Mouse (Mus musculus): ENCODE results near the gene Ndufb4. TPM values are rescaled to one million over a fixed set of nuclear protein-coding genes. Genes with fewer than 3 reads are reported as not detected.

Ndufb4 gene
- polyA plus RNA-seq, 1 experiment from 2014 or later, result 58.1 TPM

DNA sequence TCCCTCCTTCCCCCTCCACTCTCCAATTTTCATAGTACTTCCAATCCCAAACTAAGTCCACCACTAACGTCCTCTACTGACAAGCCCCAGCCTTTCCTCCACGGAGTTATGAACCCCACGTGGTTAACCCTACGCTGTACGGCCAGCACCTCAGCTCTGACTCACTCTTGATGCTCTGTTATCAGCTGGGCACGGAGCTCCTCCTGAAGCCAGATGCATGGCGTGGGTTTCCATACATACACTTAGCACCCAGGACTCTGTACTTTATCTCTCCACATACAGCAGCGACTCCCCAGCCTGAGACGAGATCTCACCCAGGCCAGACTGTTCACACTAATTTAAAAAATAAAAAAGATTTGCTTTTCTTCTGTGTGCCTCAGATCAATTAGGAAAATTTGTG lies 19.7 kb downstream of the Ndufb4 start:
- Histone ChIP-seq H3K36me3 (ENCODE audit: control insufficient read depth, insufficient read depth, low read length) (no peaks in the 10 kb centered on the region), H3K4me2 (replicated peaks; ENCODE audit: low read depth, low read length) (no peak overlapping the region), H3K27ac (ENCODE audit: low read depth, low read length) (no peak overlapping the region), H3K27me3 (ENCODE audit: control insufficient read depth, insufficient read depth, low read length) (no peaks in the 10 kb centered on the region), H3K4me3 (ENCODE audit: low read length) (no peak overlapping the region), H3K4me1 (ENCODE audit: control insufficient read depth, insufficient read depth, low read length) (no peaks in the 10 kb centered on the region), H3K9me3 (ENCODE audit: control insufficient read depth, low read length) (no peaks in the 10 kb centered on the region), H3K9ac (ENCODE audit: low read depth, low read length) (no peak overlapping the region)
- no peak for ATAC-seq (ENCODE audit: low FRiP score, low TSS enrichment)
- WGBS, result 69% methylated on average over 9 of the region's 9 CpGs

- Histone ChIP-seq H3K9ac (ENCODE audit: low read depth, low read length) (no peak overlapping the region), H3K4me2 (replicated peaks; ENCODE audit: low read depth, low read length) (no peak overlapping the region), H3K27ac (ENCODE audit: low read depth, low read length) (no peak overlapping the region), H3K4me3 (ENCODE audit: low read length) (no peak overlapping the region), H3K9me3 (ENCODE audit: control insufficient read depth, low read length) (no peaks in the 10 kb centered on the region), H3K27me3 (ENCODE audit: control insufficient read depth, insufficient read depth, low read length) (no peaks in the 10 kb centered on the region), H3K4me1 (ENCODE audit: control insufficient read depth, insufficient read depth, low read length) (no peaks in the 10 kb centered on the region), H3K36me3 (ENCODE audit: control insufficient read depth, insufficient read depth, low read length) (no peaks in the 10 kb centered on the region)
- no peak for ATAC-seq (ENCODE audit: low FRiP score, low TSS enrichment)
- WGBS, result 87% methylated on average over 7 of the region's 7 CpGs
Observed at GRCm38 (mm10) chr16:37629011-37629410, 25.2 kb downstream of the Ndufb4 start.

- no peak for ATAC-seq (ENCODE audit: low FRiP score, low TSS enrichment)
- H3K27ac ChIP-seq (ENCODE audit: low read depth, low read length), result no peak overlapping the region
- H3K4me1 ChIP-seq (ENCODE audit: control insufficient read depth, insufficient read depth, low read length), result no peaks in the 10 kb centered on the region
- H3K27me3 ChIP-seq (ENCODE audit: control insufficient read depth, insufficient read depth, low read length), result no peaks in the 10 kb centered on the region
- 63% methylated on average over 9 of the region's 9 CpGs for WGBS
- no peaks in the 10 kb centered on the region for H3K9me3 ChIP-seq (ENCODE audit: control insufficient read depth, low read length)
- H3K36me3 ChIP-seq (ENCODE audit: control insufficient read depth, insufficient read depth, low read length), result no peaks in the 10 kb centered on the region
- H3K9ac ChIP-seq (ENCODE audit: low read depth, low read length), result no peak overlapping the region
- no peak overlapping the region for H3K4me3 ChIP-seq (ENCODE audit: low read length)
- no peak overlapping the region for H3K4me2 ChIP-seq (replicated peaks; ENCODE audit: low read depth, low read length)
Observed at GRCm38 (mm10) chr16:37628336-37628735, 25.9 kb downstream of the Ndufb4 start.

GRCm38 (mm10) chr16:37626388-37626949 lies 27.8 kb downstream of the Ndufb4 start:
- H3K9ac ChIP-seq (ENCODE audit: low read depth, low read length), result no peak overlapping the region
- no peak overlapping the region for H3K4me3 ChIP-seq (ENCODE audit: low read length)
- no peaks in the 10 kb centered on the region for H3K36me3 ChIP-seq (ENCODE audit: control insufficient read depth, insufficient read depth, low read length)
- H3K9me3 ChIP-seq (ENCODE audit: control insufficient read depth, low read length), result no peaks in the 10 kb centered on the region
- ATAC-seq (ENCODE audit: low FRiP score, low TSS enrichment), result no peak
- H3K4me2 ChIP-seq (replicated peaks; ENCODE audit: low read depth, low read length), result no peak overlapping the region
- no peaks in the 10 kb centered on the region for H3K4me1 ChIP-seq (ENCODE audit: control insufficient read depth, insufficient read depth, low read length)
- no peak overlapping the region for H3K27ac ChIP-seq (ENCODE audit: low read depth, low read length)
- 46% methylated on average over 4 of the region's 4 CpGs for WGBS
- no peaks in the 10 kb centered on the region for H3K27me3 ChIP-seq (ENCODE audit: control insufficient read depth, insufficient read depth, low read length)

GRCm38 (mm10) chr16:37622919-37623318 lies 31.3 kb downstream of the Ndufb4 start:
- Histone ChIP-seq H3K9ac (ENCODE audit: low read depth, low read length) (no peak overlapping the region), H3K4me3 (ENCODE audit: low read length) (no peak overlapping the region), H3K9me3 (ENCODE audit: control insufficient read depth, low read length) (no peaks in the 10 kb centered on the region), H3K4me2 (replicated peaks; ENCODE audit: low read depth, low read length) (no peak overlapping the region), H3K27ac (ENCODE audit: low read depth, low read length) (no peak overlapping the region), H3K36me3 (ENCODE audit: control insufficient read depth, insufficient read depth, low read length) (no peaks in the 10 kb centered on the region), H3K27me3 (ENCODE audit: control insufficient read depth, insufficient read depth, low read length) (no peaks in the 10 kb centered on the region), H3K4me1 (ENCODE audit: control insufficient read depth, insufficient read depth, low read length) (no peaks in the 10 kb centered on the region)
- WGBS, result 72% methylated on average over 5 of the region's 5 CpGs
- ATAC-seq (ENCODE audit: low FRiP score, low TSS enrichment), result no peak

DNA sequence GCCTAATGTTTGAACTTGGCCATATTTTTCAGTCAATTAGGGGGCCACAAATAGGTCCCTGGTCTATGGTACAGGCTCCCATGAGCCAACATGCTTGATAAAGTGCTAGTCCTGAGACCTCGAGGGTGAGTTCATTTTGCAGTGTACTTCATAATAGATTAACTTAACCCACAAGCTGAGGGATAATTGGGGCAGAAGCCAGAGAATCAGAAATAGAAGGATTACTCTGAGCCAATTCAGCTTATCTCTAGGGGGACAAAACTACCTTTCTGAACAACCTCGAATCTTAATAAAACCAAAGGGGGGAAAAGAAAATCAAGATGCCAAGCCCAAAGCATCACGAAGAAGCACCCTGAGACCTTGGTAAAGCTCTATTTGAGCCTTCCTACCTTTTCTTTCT lies 31.9 kb downstream of the Ndufb4 start:
- H3K27me3 ChIP-seq (ENCODE audit: control insufficient read depth, insufficient read depth, low read length), result no peaks in the 10 kb centered on the region

GRCm38 (mm10) chr16:37617695-37618094 lies 36.6 kb downstream of the Ndufb4 start:
- WGBS, result 22% methylated on average over 3 of the region's 3 CpGs
- H3K4me1 ChIP-seq (ENCODE audit: control insufficient read depth, insufficient read depth, low read length), result peaks cover 4% of the 10 kb centered on the region; the same call in 1 of the 2 replicates
- no peaks in the 10 kb centered on the region for H3K9me3 ChIP-seq (ENCODE audit: control insufficient read depth, low read length)
- no peaks in the 10 kb centered on the region for H3K36me3 ChIP-seq (ENCODE audit: control insufficient read depth, insufficient read depth, low read length)
- H3K27ac ChIP-seq (ENCODE audit: low read depth, low read length), result no peak overlapping the region
- no peak for ATAC-seq (ENCODE audit: low FRiP score, low TSS enrichment)
- no peak overlapping the region for H3K4me2 ChIP-seq (replicated peaks; ENCODE audit: low read depth, low read length)
- no peak overlapping the region for H3K9ac ChIP-seq (ENCODE audit: low read depth, low read length)
- H3K27me3 ChIP-seq (ENCODE audit: control insufficient read depth, insufficient read depth, low read length), result no peaks in the 10 kb centered on the region
- no peak overlapping the region for H3K4me3 ChIP-seq (ENCODE audit: low read length)

More for the DNA sequence above, 31.9 kb downstream of the Ndufb4 start:
- H3K9ac ChIP-seq (ENCODE audit: low read depth, low read length), result no peak overlapping the region
- H3K4me3 ChIP-seq (ENCODE audit: low read length), result no peak overlapping the region
- ATAC-seq (ENCODE audit: low FRiP score, low TSS enrichment), result no peak
- no peaks in the 10 kb centered on the region for H3K9me3 ChIP-seq (ENCODE audit: control insufficient read depth, low read length)
- WGBS, result 83% methylated on average over 3 of the region's 3 CpGs
- peaks cover 4% of the 10 kb centered on the region; the same call in 1 of the 2 replicates for H3K4me1 ChIP-seq (ENCODE audit: control insufficient read depth, insufficient read depth, low read length)
- H3K36me3 ChIP-seq (ENCODE audit: control insufficient read depth, insufficient read depth, low read length), result no peaks in the 10 kb centered on the region
- no peak overlapping the region for H3K27ac ChIP-seq (ENCODE audit: low read depth, low read length)
- H3K4me2 ChIP-seq (replicated peaks; ENCODE audit: low read depth, low read length), result no peak overlapping the region

- 68% methylated on average over 8 of the region's 8 CpGs for WGBS
- H3K9ac ChIP-seq (ENCODE audit: low read depth, low read length), result no peak overlapping the region
- H3K4me3 ChIP-seq (ENCODE audit: low read length), result no peak overlapping the region
- no peaks in the 10 kb centered on the region for H3K36me3 ChIP-seq (ENCODE audit: control insufficient read depth, insufficient read depth, low read length)
- H3K9me3 ChIP-seq (ENCODE audit: control insufficient read depth, low read length), result no peaks in the 10 kb centered on the region
- no peak overlapping the region for H3K4me2 ChIP-seq (replicated peaks; ENCODE audit: low read depth, low read length)
- peaks cover 4% of the 10 kb centered on the region; the same call in 1 of the 2 replicates for H3K4me1 ChIP-seq (ENCODE audit: control insufficient read depth, insufficient read depth, low read length)
- ATAC-seq (ENCODE audit: low FRiP score, low TSS enrichment), result no peak
- H3K27ac ChIP-seq (ENCODE audit: low read depth, low read length), result no peak overlapping the region
- H3K27me3 ChIP-seq (ENCODE audit: control insufficient read depth, insufficient read depth, low read length), result no peaks in the 10 kb centered on the region
Observed at GRCm38 (mm10) chr16:37616104-37616503, 38.1 kb downstream of the Ndufb4 start.

- no peak overlapping the region for H3K4me2 ChIP-seq (replicated peaks; ENCODE audit: low read depth, low read length)
Observed at GRCm38 (mm10) chr16:37615429-37615828, 38.8 kb downstream of the Ndufb4 start.

More at GRCm38 (mm10) chr16:37615429-37615828, 38.8 kb downstream of the Ndufb4 start:
- Histone ChIP-seq H3K27ac (ENCODE audit: low read depth, low read length) (no peak overlapping the region), H3K9ac (ENCODE audit: low read depth, low read length) (no peak overlapping the region), H3K4me3 (ENCODE audit: low read length) (no peak overlapping the region), H3K27me3 (ENCODE audit: control insufficient read depth, insufficient read depth, low read length) (no peaks in the 10 kb centered on the region), H3K36me3 (ENCODE audit: control insufficient read depth, insufficient read depth, low read length) (no peaks in the 10 kb centered on the region), H3K9me3 (ENCODE audit: control insufficient read depth, low read length) (no peaks in the 10 kb centered on the region), H3K4me1 (ENCODE audit: control insufficient read depth, insufficient read depth, low read length) (peaks cover 4% of the 10 kb centered on the region; the same call in 1 of the 2 replicates)
- no peak for ATAC-seq (ENCODE audit: low FRiP score, low TSS enrichment)
- WGBS, result 52% methylated on average over 8 of the region's 8 CpGs

Measured in kidney, embryonic 14.5 days (tissue).